Mouse (Mus musculus) forebrain, embryonic 14.5 days (tissue): ENCODE results near the gene Gm49776. TPM values are rescaled to one million over a fixed set of nuclear protein-coding genes. Genes with fewer than 3 reads are reported as not detected.

Source experiments
- ATAC-seq: fragments of 200-750 bp; cut with Nextera tagmentation; 2 replicates; pipeline ENCODE4 v1.8.0; 2017; ENCODE audit warnings: mild to moderate bottlenecking, moderate library complexity
- DNase-seq: peaks from one replicate; pipeline ENCODE4 v3.0.0-alpha.2; 2015; ENCODE audit warnings: low spot score
- H3K27ac ChIP-seq: fragments of 300-500 bp; sonication (generic); 2 replicates; pipeline ENCODE4 v1.5.1; 2014; ENCODE audit warnings: low read depth, mild to moderate bottlenecking, control low read depth, low read length, moderate library complexity
- H3K27me3 ChIP-seq: fragments of 300-500 bp; sonication (generic); replicated peaks from 2 replicates; pipeline ENCODE4 v1.6.1; 2014; ENCODE audit warnings: low read length, control low read depth, mixed read lengths; ENCODE audit not compliant: control insufficient read depth, insufficient read depth
- H3K36me3 ChIP-seq: fragments of 300-500 bp; sonication (generic); 2 replicates; pipeline ENCODE4 v1.6.1; 2014; ENCODE audit warnings: low read length, control low read depth; ENCODE audit not compliant: control insufficient read depth, insufficient read depth
- H3K4me1 ChIP-seq: fragments of 300-500 bp; sonication (generic); 2 replicates; pipeline ENCODE4 v1.6.1; 2014; ENCODE audit warnings: antibody characterized with exemption, low read length, control low read depth; ENCODE audit not compliant: control insufficient read depth, insufficient read depth
- H3K4me2 ChIP-seq: fragments of 300-500 bp; sonication (generic); 2 replicates; pipeline ENCODE4 v1.6.1; 2014; ENCODE audit warnings: mild to moderate bottlenecking, control low read depth, low read length
- H3K4me3 ChIP-seq: fragments of 300-500 bp; sonication (generic); 2 replicates; pipeline ENCODE4 v1.5.1; 2014; ENCODE audit warnings: low read depth, low read length, control low read depth
- H3K9ac ChIP-seq: fragments of 300-500 bp; sonication (generic); 2 replicates; pipeline ENCODE4 v1.6.1; 2014; ENCODE audit warnings: mild to moderate bottlenecking, low read length, control low read depth, moderate library complexity
- H3K9me3 ChIP-seq: fragments of 300-500 bp; sonication (generic); replicated peaks from 2 replicates; pipeline ENCODE4 v1.6.1; 2016; ENCODE audit warnings: low read length, control low read depth, mixed read lengths; ENCODE audit not compliant: control insufficient read depth
- WGBS: fragments of 180-500 bp; shearing (Covaris S2); extraction: QIAGEN DNeasy Blood & Tissue Kit; methylation state at CpG from one replicate; pipeline ENCODE4 v1.1.7; 2014; 5-methylcytosine and 5-hydroxymethylcytosine counted together
- polyA plus RNA-seq: library from polyadenylated mRNA; unstranded; fragments of >200 nt; fragmentation: Nextera tagmentation; extraction: Ambion mirVana; gene quantifications from 2 replicates; pipeline ENCODE4 v1.2.1, GENCODE M21; 2014

Gm49776 gene
- polyA plus RNA-seq, 1 experiment from 2014 or later: 1.8 TPM

DNA sequence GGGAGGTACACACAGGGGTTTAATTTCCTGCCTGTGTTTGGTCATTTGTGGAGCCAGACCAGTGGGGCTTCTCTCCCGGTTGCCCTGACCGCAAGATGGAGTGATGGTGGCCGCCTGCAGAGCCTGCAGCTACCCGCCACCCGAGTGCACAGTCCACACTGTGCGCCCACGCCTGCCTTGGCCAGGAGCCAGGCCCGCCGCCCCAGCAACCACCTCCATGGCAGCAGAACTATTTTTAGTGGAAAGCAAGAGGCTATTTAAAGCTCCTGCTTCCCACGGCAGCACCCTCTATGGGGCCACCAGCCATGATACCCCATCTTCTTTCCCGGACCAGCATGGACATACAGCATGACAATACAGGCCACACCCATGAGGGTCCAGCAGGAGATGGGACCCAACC, 28.5 kb downstream of the Gm49776 start:
- 64% methylated on average over 11 of the region's 11 CpGs for WGBS
- DNase-seq (no peak), ATAC-seq (no peak)
- H3K27me3 ChIP-seq: no peaks in the 10 kb centered on the region
- peaks cover 42% of the 10 kb centered on the region for H3K36me3 ChIP-seq
- no peak overlapping the region for H3K9ac ChIP-seq
- H3K27ac ChIP-seq: no peak overlapping the region
- no peaks in the 10 kb centered on the region for H3K9me3 ChIP-seq
- peaks cover 19% of the 10 kb centered on the region for H3K4me1 ChIP-seq
- no peak overlapping the region for H3K4me3 ChIP-seq
- no peak overlapping the region for H3K4me2 ChIP-seq

DNA sequence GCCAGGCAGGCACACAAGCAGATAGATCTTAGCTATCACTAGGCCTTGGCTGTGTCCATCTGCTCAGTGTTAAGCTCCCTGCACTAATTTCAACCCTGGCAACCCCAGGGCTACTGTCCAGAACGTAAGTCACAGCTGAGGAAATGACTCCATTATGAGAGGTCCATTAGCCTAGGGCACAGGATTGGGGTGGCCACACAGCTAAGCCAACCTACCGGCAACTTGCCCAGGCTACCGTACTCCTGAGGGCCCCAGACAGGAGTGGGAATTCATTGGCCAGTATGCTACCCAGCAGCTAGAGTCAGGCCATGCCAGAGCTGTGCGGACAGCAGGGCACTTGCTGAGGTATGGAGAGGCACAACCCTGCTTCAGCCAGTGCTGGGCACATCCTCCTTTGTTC, 29.3 kb downstream of the Gm49776 start:
- Histone ChIP-seq H3K4me3 (no peak overlapping the region), H3K27ac (no peak overlapping the region), H3K27me3 (no peaks in the 10 kb centered on the region), H3K36me3 (peaks cover 50% of the 10 kb centered on the region), H3K4me1 (peaks cover 13% of the 10 kb centered on the region), H3K9me3 (no peaks in the 10 kb centered on the region), H3K9ac (no peak overlapping the region; the same call in 1 of the 2 replicates), H3K4me2 (no peak overlapping the region)
- DNase-seq (no peak), ATAC-seq (no peak)
- 98% methylated on average over 4 of the region's 4 CpGs for WGBS

DNA sequence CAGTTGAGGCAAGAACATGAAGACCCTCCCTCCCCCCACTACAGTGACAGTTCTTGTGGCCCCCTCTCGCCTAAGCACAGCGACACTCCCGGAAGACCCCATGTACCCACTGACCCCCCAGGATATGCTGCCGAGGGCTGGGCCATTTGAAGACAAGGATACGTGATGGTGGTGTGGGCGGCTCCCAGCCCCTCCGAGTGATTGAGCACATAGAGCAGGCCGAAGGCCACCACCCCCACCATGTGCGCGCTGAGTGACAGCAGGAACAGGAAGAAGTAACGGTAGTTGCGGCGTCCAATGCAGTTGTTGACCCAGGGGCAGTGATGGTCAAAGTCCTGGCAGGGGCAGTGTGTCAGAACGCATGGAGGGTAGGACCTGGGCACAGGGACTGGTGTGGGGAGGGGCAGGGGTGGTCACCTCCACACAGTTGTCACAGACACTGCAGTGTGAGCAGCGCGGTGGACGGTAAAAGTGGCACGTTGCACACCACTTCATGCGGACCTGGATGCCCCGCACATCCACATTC, 30.2 kb downstream of the Gm49776 start:
- peaks cover 59% of the 10 kb centered on the region for H3K36me3 ChIP-seq

DNA sequence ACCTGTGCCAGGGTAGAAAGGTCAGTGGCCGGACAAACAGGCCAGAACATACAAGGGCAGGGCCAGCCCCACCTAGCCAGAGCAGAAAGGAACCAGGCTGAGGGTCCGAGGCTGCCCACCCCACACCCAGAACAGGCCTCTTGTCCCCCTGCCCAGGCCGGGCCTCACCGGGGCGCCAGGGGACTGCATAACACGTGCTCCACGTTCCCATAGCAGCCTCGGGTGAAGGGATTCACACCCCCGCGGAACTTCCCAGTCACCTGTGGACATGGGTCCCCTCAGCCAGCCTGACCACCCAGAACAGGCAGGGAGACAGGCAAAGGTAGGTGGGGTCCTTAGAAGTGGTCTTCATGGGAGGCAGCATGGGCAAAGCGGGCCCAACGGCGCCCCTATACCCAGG, 30.9 kb downstream of the Gm49776 start:
- WGBS: 97% methylated on average over 13 of the region's 13 CpGs
- H3K4me3 ChIP-seq: no peak overlapping the region
- H3K4me1 ChIP-seq: peaks cover 8% of the 10 kb centered on the region; the same call in 1 of the 2 replicates
- no peak overlapping the region for H3K9ac ChIP-seq
- no peak for ATAC-seq
- H3K27ac ChIP-seq: no peak overlapping the region
- no peaks in the 10 kb centered on the region for H3K9me3 ChIP-seq
- no peak overlapping the region for H3K4me2 ChIP-seq
- H3K36me3 ChIP-seq: peaks cover 67% of the 10 kb centered on the region
- no peaks in the 10 kb centered on the region for H3K27me3 ChIP-seq
- no peak for DNase-seq

More for the DNA sequence above, 30.2 kb downstream of the Gm49776 start:
- H3K4me2 ChIP-seq: no peak overlapping the region
- ATAC-seq (no peak), DNase-seq (no peak)
- H3K27ac ChIP-seq: no peak overlapping the region
- 94% methylated on average over 20 of the region's 20 CpGs for WGBS
- peaks cover 8% of the 10 kb centered on the region; the same call in 1 of the 2 replicates for H3K4me1 ChIP-seq
- H3K27me3 ChIP-seq: no peaks in the 10 kb centered on the region
- H3K4me3 ChIP-seq: no peak overlapping the region
- H3K9ac ChIP-seq: no peak overlapping the region
- H3K9me3 ChIP-seq: no peaks in the 10 kb centered on the region

DNA sequence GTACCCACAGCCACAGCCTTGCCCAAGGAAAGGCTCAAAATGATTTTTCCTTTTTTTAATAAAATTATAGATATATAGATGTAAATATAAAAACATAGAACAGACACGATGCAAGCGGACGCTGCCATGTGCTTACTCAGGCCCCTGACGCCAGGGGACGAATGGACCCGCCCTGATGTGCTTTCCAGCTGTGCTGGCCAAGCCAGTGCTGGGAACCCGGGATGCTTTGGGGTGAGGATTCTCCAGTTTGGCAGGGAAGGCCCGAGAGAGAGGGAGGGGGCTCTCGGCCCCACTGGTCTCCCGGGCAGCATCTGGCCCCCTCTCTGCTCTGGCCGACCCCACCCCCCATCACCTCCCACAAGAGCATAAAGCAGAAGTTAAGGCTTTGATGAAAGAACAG, 35.9 kb downstream of the Gm49776 start:
- no peak for ATAC-seq
- WGBS: 88% methylated on average over 11 of the region's 11 CpGs
- no peak overlapping the region for H3K4me2 ChIP-seq
- H3K4me3 ChIP-seq: no peak overlapping the region
- peaks cover 51% of the 10 kb centered on the region for H3K36me3 ChIP-seq
- DNase-seq: no peak
- H3K27ac ChIP-seq: no peak overlapping the region
- no peaks in the 10 kb centered on the region for H3K9me3 ChIP-seq
- no peaks in the 10 kb centered on the region for H3K4me1 ChIP-seq
- H3K27me3 ChIP-seq: no peaks in the 10 kb centered on the region
- no peak overlapping the region for H3K9ac ChIP-seq

DNA sequence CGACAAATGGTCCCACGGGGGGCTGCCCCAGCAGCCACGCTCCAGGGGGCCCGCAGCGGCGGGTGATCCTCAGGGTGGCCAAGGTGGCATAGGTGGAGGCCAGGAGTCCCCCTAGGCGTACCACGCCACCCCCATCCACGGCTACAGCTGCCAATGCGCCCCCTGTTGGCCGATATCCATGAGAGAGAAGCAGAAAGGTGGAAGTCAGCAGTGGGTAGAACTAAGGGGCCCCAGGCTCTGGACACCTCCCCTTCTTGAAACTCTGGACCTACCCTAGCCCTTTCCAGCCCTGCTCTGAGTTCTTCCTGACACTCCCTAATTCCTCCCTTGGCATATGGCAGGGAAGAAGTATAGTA, 36.6 kb downstream of the Gm49776 start:
- Histone ChIP-seq H3K9me3 (no peaks in the 10 kb centered on the region), H3K36me3 (peaks cover 44% of the 10 kb centered on the region), H3K4me3 (no peak overlapping the region), H3K27me3 (no peaks in the 10 kb centered on the region), H3K9ac (no peak overlapping the region), H3K4me1 (no peaks in the 10 kb centered on the region), H3K27ac (no peak overlapping the region), H3K4me2 (no peak overlapping the region)
- ATAC-seq (no peak), DNase-seq (no peak)
- 74% methylated on average over 11 of the region's 11 CpGs for WGBS

DNA sequence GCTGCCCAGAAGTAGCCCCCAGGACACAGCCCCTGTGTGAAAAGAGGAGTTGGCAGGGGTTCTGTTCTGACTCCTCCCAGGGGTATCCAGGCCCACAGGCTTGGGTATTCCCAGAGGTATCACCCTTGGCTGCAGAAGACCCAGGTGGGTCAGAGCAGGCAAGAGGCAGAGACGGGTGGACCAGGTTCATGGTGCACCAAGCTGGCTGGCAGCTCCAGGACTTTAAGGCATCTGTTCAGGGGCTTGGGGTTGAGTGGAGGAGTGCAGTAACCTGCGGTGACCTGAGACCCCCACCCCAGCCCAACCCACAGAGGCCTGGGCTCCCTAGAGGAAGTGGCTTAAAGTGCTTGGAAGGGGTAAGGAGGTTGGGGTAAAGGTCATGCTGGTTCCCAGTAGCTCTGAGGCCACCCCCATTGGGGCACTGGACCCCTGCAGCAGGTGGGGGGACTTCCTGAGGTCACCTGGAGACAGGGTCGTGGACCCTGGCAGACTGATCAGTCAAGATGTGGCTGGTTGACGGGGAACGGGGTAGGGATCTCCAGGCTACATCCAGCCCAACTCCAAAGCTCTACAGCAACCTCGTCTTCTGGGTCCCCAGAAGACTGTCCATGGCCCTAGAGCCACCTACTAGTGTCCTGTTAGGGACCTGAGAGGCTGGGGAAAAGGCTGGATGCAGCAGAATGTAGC, 37.1 kb downstream of the Gm49776 start:
- Histone ChIP-seq H3K4me1 (no peaks in the 10 kb centered on the region), H3K27ac (no peak overlapping the region), H3K9ac (no peak overlapping the region), H3K4me2 (no peak overlapping the region), H3K27me3 (no peaks in the 10 kb centered on the region), H3K9me3 (no peaks in the 10 kb centered on the region), H3K36me3 (peaks cover 39% of the 10 kb centered on the region), H3K4me3 (no peak overlapping the region)
- no peak for DNase-seq
- WGBS: 89% methylated on average over 6 of the region's 6 CpGs
- no peak for ATAC-seq

DNA sequence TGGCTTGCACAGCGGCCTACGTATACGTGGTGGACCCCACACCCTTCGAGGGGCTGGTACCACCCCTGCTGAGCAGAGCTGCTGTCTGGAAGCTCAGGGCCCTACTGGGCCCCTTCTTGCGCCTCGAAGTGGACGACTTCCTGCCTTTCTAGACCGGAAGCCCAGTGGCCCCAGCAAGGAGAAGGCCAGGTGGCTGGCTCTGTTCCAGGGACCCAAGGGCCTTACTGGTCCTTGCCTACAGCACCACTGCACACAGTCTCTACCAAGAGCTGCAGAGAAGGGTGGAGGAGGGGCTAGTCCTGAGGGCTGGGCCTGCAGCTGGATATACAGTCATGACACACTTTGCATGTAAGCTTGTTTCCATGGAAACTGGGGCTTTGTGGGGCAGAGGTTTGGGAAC, 38.1 kb downstream of the Gm49776 start:
- Histone ChIP-seq H3K4me1 (no peaks in the 10 kb centered on the region), H3K36me3 (peaks cover 29% of the 10 kb centered on the region), H3K4me2 (no peak overlapping the region), H3K4me3 (no peak overlapping the region), H3K27ac (peak overlapping the region; percentile 27; the same call in 1 of the 2 replicates), H3K9ac (no peak overlapping the region), H3K9me3 (no peaks in the 10 kb centered on the region), H3K27me3 (no peaks in the 10 kb centered on the region)
- DNase-seq (peak; percentile 38), ATAC-seq (0 out of 2 replicates have a peak, but pooled peaks have one; percentile 36)
- WGBS: 65% methylated on average over 8 of the region's 8 CpGs

DNA sequence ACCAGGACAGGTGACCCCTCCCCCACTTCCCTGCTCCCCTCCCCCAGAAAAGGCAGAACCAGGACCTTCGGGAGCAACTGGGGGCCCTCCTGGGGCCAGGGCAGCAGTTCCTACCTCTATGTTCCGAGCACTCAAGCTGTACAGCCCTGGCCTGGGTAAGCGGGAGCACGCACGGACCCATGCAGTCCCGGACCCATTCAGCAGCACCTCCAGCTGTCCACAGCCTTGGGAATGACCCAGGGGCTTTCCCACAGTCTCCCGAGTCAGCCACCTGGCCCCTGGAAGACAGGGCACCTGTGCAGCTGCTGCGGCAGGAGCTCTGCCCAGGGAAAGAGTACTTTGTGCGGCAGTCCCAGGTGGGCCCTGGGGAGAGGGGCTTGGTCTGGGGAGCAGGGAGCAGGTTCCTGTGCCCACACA, 39.5 kb downstream of the Gm49776 start:
- Histone ChIP-seq H3K27ac (no peak overlapping the region), H3K27me3 (no peaks in the 10 kb centered on the region), H3K4me2 (no peak overlapping the region), H3K9ac (no peak overlapping the region), H3K4me1 (0 out of 2 replicates have a peak, but pooled peaks cover 9% of the 10 kb centered on the region), H3K4me3 (no peak overlapping the region), H3K36me3 (peaks cover 15% of the 10 kb centered on the region), H3K9me3 (no peaks in the 10 kb centered on the region)
- ATAC-seq (no peak), DNase-seq (no peak)
- WGBS: 79% methylated on average over 9 of the region's 9 CpGs
